Mouse (Mus musculus): Measurements from ENCODE around the gene Olfr148. TPM values are rescaled to one million over a fixed set of nuclear protein-coding genes. Genes with fewer than 3 reads are reported as not detected.

Olfr148 gene
- polyA plus RNA-seq, 1 experiment from 2014 or later, result not detected

- Histone ChIP-seq H3K4me3 (ENCODE audit: low read length) (no peak overlapping the region), H3K4me2 (ENCODE audit: low read depth, low read length) (no peak overlapping the region), H3K27ac (ENCODE audit: low read length) (no peak overlapping the region), H3K9ac (ENCODE audit: low read length) (no peak overlapping the region), H3K36me3 (ENCODE audit: control insufficient read depth, insufficient read depth) (no peaks in the 10 kb centered on the region), H3K27me3 (ENCODE audit: control insufficient read depth, insufficient read depth, low read length) (no peaks in the 10 kb centered on the region), H3K4me1 (ENCODE audit: control insufficient read depth, insufficient read depth, low read length) (no peaks in the 10 kb centered on the region), H3K9me3 (replicated peaks; ENCODE audit: control insufficient read depth, low read length) (no peaks in the 10 kb centered on the region)
- no peak for ATAC-seq (replicated peaks; ENCODE audit: extremely low read depth, insufficient read depth, low FRiP score)
- WGBS, result 77% methylated on average over 3 of the region's 3 CpGs
Measured at GRCm38 (mm10) chr9:39623783-39624182, 13.3 kb downstream of the Olfr148 start.

GRCm38 (mm10) chr9:39624711-39625110, 14.3 kb downstream of the Olfr148 start:
- no peak overlapping the region for H3K4me3 ChIP-seq (ENCODE audit: low read length)
- ATAC-seq (replicated peaks; ENCODE audit: extremely low read depth, insufficient read depth, low FRiP score), result no peak

DNA sequence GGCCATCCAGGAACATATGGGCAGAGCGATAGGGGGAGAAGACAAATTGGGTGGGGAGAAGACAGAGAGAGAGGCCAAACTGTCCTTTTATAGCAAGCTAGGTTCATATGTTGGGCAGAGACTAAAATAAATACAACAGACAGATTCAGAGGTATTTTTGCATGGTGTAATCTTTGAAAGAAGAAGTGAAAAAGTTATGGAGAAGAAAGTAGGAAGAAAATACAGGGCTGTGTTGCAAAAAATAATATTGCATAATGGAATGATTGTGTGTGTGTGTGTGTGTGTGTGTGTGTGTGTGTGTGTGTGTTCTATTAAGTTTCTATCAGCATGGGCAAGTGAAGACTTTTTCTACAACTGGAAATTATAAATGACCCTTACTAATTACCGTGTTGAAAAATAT, 18.6 kb downstream of the Olfr148 start:
- Histone ChIP-seq H3K27me3 (ENCODE audit: control insufficient read depth, insufficient read depth, low read length) (no peaks in the 10 kb centered on the region), H3K4me2 (ENCODE audit: low read depth, low read length) (no peak overlapping the region), H3K9ac (ENCODE audit: low read length) (no peak overlapping the region), H3K4me3 (ENCODE audit: low read length) (no peak overlapping the region), H3K36me3 (ENCODE audit: control insufficient read depth, insufficient read depth) (no peaks in the 10 kb centered on the region), H3K9me3 (replicated peaks; ENCODE audit: control insufficient read depth, low read length) (no peaks in the 10 kb centered on the region), H3K27ac (ENCODE audit: low read length) (no peak overlapping the region), H3K4me1 (ENCODE audit: control insufficient read depth, insufficient read depth, low read length) (no peaks in the 10 kb centered on the region)
- ATAC-seq (replicated peaks; ENCODE audit: extremely low read depth, insufficient read depth, low FRiP score), result no peak
- 76% methylated on average over 2 of the region's 2 CpGs for WGBS

More at GRCm38 (mm10) chr9:39624711-39625110, 14.3 kb downstream of the Olfr148 start:
- Histone ChIP-seq H3K4me2 (ENCODE audit: low read depth, low read length) (no peak overlapping the region), H3K27me3 (ENCODE audit: control insufficient read depth, insufficient read depth, low read length) (no peaks in the 10 kb centered on the region), H3K27ac (ENCODE audit: low read length) (no peak overlapping the region), H3K4me1 (ENCODE audit: control insufficient read depth, insufficient read depth, low read length) (no peaks in the 10 kb centered on the region), H3K9me3 (replicated peaks; ENCODE audit: control insufficient read depth, low read length) (no peaks in the 10 kb centered on the region), H3K36me3 (ENCODE audit: control insufficient read depth, insufficient read depth) (no peaks in the 10 kb centered on the region), H3K9ac (ENCODE audit: low read length) (no peak overlapping the region)
- WGBS, result 52% methylated on average over 2 of the region's 2 CpGs

DNA sequence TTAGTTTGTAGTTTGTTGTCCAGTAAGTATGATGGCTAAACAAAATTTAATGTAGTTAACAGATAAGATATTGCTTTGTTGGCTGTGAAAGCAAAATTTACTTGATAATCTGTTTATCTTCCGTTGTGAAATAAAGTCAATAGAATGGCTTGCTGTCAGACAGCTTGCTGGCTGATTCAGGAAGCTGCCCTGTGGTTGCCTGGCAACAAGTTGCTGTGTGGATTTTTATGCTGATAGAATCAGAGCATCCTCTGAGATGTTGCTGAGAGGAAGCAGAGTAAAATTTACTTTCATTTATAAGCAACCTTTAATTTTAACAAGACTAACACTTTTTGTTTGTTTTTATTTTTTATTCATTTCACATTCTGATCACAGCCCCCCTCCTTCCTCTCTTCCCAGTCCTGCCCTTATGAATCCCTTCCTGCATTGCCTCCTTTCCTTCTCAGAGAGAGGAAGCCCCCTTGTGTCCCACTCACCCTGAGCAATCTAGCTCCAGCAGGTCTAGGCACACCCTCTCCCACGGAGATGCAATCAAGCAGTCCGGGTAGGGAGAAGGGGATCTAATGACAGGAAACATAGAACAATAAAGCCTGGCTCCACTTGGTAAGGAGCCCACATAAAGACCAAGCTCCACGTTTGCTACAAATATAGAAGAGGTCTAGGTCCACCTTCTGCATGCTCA, 23.6 kb downstream of the Olfr148 start:
- no peak overlapping the region for H3K4me3 ChIP-seq (ENCODE audit: low read length)
- no peaks in the 10 kb centered on the region for H3K9me3 ChIP-seq (replicated peaks; ENCODE audit: control insufficient read depth, low read length)
- no peak overlapping the region for H3K9ac ChIP-seq (ENCODE audit: low read length)
- H3K4me2 ChIP-seq (ENCODE audit: low read depth, low read length), result no peak overlapping the region
- ATAC-seq (replicated peaks; ENCODE audit: extremely low read depth, insufficient read depth, low FRiP score), result no peak
- no peaks in the 10 kb centered on the region for H3K36me3 ChIP-seq (ENCODE audit: control insufficient read depth, insufficient read depth)
- WGBS, result 25% methylated on average over 4 of the region's 4 CpGs
- H3K4me1 ChIP-seq (ENCODE audit: control insufficient read depth, insufficient read depth, low read length), result no peaks in the 10 kb centered on the region
- H3K27ac ChIP-seq (ENCODE audit: low read length), result no peak overlapping the region
- no peaks in the 10 kb centered on the region for H3K27me3 ChIP-seq (ENCODE audit: control insufficient read depth, insufficient read depth, low read length)

GRCm38 (mm10) chr9:39644785-39645184, 34.3 kb downstream of the Olfr148 start, which contains the start of gene Olfr961:
Gene Olfr961 (plus strand): TSS chr9:39645085.
- Histone ChIP-seq H3K27ac (ENCODE audit: low read length) (no peak within 1 kb of the TSS), H3K4me1 (ENCODE audit: control insufficient read depth, insufficient read depth, low read length) (no peaks in the 10 kb centered on the region), H3K4me2 (ENCODE audit: low read depth, low read length) (no peak within 1 kb of the TSS), H3K36me3 (ENCODE audit: control insufficient read depth, insufficient read depth) (no peaks in the 10 kb centered on the region), H3K27me3 (ENCODE audit: control insufficient read depth, insufficient read depth, low read length) (no peaks in the 10 kb centered on the region), H3K4me3 (ENCODE audit: low read length) (no peak within 1 kb of the TSS), H3K9me3 (replicated peaks; ENCODE audit: control insufficient read depth, low read length) (no peaks in the 10 kb centered on the region), H3K9ac (ENCODE audit: low read length) (no peak within 1 kb of the TSS)
- ATAC-seq (replicated peaks; ENCODE audit: extremely low read depth, insufficient read depth, low FRiP score), result no peak

- no peak for ATAC-seq (replicated peaks; ENCODE audit: extremely low read depth, insufficient read depth, low FRiP score)
- H3K36me3 ChIP-seq (ENCODE audit: control insufficient read depth, insufficient read depth), result no peaks in the 10 kb centered on the region
Measured at GRCm38 (mm10) chr9:39647382-39647781, 36.9 kb downstream of the Olfr148 start.

DNA sequence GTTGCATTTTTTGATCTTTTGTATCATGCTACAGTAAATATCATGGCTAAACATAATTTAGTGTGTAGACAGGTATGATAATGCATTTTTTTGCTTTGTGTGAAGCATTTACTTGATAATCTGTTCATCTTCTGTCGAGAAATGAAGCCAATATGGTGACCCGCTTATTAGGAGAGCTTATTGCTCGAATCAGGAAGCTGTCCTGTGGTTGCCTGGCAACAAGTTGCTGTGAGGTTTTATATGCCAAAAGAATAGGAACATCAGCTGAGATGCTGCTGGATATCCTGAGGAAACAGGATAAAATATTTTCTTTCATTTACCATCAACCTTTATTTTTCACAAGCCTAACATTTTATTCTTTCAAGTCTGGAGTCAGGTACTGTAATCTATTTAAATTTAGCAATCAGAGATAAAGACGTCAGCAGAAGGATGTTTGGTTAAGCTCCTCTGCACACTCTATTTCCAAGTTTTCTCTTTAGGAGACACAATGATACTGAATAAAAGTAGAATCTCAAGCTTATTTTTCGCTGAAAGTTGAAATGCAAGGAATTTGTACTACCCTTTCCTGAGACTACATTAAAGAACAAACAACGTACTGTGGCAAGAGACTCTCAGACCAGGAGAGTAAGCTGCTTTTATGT, 44.4 kb downstream of the Olfr148 start:
- H3K36me3 ChIP-seq (ENCODE audit: control insufficient read depth, insufficient read depth), result no peaks in the 10 kb centered on the region
- no peak overlapping the region for H3K4me3 ChIP-seq (ENCODE audit: low read length)
- no peak for ATAC-seq (replicated peaks; ENCODE audit: extremely low read depth, insufficient read depth, low FRiP score)
- H3K9ac ChIP-seq (ENCODE audit: low read length), result no peak overlapping the region
- WGBS, result 54% methylated on average over 6 of the region's 6 CpGs
- no peaks in the 10 kb centered on the region for H3K4me1 ChIP-seq (ENCODE audit: control insufficient read depth, insufficient read depth, low read length)
- no peak overlapping the region for H3K4me2 ChIP-seq (ENCODE audit: low read depth, low read length)
- H3K27me3 ChIP-seq (ENCODE audit: control insufficient read depth, insufficient read depth, low read length), result no peaks in the 10 kb centered on the region
- no peak overlapping the region for H3K27ac ChIP-seq (ENCODE audit: low read length)
- H3K9me3 ChIP-seq (replicated peaks; ENCODE audit: control insufficient read depth, low read length), result no peaks in the 10 kb centered on the region

More at GRCm38 (mm10) chr9:39647382-39647781, 36.9 kb downstream of the Olfr148 start:
- Histone ChIP-seq H3K9me3 (replicated peaks; ENCODE audit: control insufficient read depth, low read length) (no peaks in the 10 kb centered on the region), H3K4me2 (ENCODE audit: low read depth, low read length) (no peak overlapping the region), H3K9ac (ENCODE audit: low read length) (no peak overlapping the region), H3K4me1 (ENCODE audit: control insufficient read depth, insufficient read depth, low read length) (no peaks in the 10 kb centered on the region), H3K4me3 (ENCODE audit: low read length) (no peak overlapping the region), H3K27ac (ENCODE audit: low read length) (no peak overlapping the region), H3K27me3 (ENCODE audit: control insufficient read depth, insufficient read depth, low read length) (no peaks in the 10 kb centered on the region)
- WGBS, result 81% methylated on average over 4 of the region's 4 CpGs

Other genes with a start within 250 kb of the Olfr148 start
- gene Olfr951, start 223.2 kb upstream of the Olfr148 start, polyA plus RNA-seq (2015; fragmentation: Nextera tagmentation; extraction: Ambion mirVana), result not detected in 2 replicates
- gene Olfr952, start 183.5 kb upstream of the Olfr148 start, polyA plus RNA-seq (2015; fragmentation: Nextera tagmentation; extraction: Ambion mirVana), result not detected in 2 replicates
- gene Olfr954, start 154.0 kb upstream of the Olfr148 start, polyA plus RNA-seq (2015; fragmentation: Nextera tagmentation; extraction: Ambion mirVana), result not detected in 2 replicates
- gene Olfr955, start 138.7 kb upstream of the Olfr148 start, polyA plus RNA-seq (2015; fragmentation: Nextera tagmentation; extraction: Ambion mirVana), result not detected in 2 replicates
- gene Olfr44, start 116.7 kb upstream of the Olfr148 start, polyA plus RNA-seq (2015; fragmentation: Nextera tagmentation; extraction: Ambion mirVana), result not detected in 2 replicates
- not detected in 2 replicates for gene Olfr957, start 94.8 kb upstream of the Olfr148 start, polyA plus RNA-seq (2015; fragmentation: Nextera tagmentation; extraction: Ambion mirVana)
- gene Olfr958, start 56.6 kb upstream of the Olfr148 start, polyA plus RNA-seq (2015; fragmentation: Nextera tagmentation; extraction: Ambion mirVana), result not detected in 2 replicates
- not detected in 2 replicates for gene Olfr959, start 35.1 kb upstream of the Olfr148 start, polyA plus RNA-seq (2015; fragmentation: Nextera tagmentation; extraction: Ambion mirVana)
- 8.0 and 8.4 TPM in 2 replicates for gene AW551984, start 6.3 kb upstream of the Olfr148 start, polyA plus RNA-seq (2015; fragmentation: Nextera tagmentation; extraction: Ambion mirVana)
- not detected in 2 replicates for gene Olfr960, start 10.7 kb downstream of the Olfr148 start, polyA plus RNA-seq (2015; fragmentation: Nextera tagmentation; extraction: Ambion mirVana)
- not detected in 2 replicates for gene Olfr961, start 34.4 kb downstream of the Olfr148 start, polyA plus RNA-seq (2015; fragmentation: Nextera tagmentation; extraction: Ambion mirVana)
- gene Olfr963, start 56.5 kb downstream of the Olfr148 start, polyA plus RNA-seq (2015; fragmentation: Nextera tagmentation; extraction: Ambion mirVana), result not detected in 2 replicates
- gene Olfr149, start 96.5 kb downstream of the Olfr148 start, polyA plus RNA-seq (2015; fragmentation: Nextera tagmentation; extraction: Ambion mirVana), result not detected in 2 replicates
- gene Olfr965, start 100.7 kb downstream of the Olfr148 start, polyA plus RNA-seq (2015; fragmentation: Nextera tagmentation; extraction: Ambion mirVana), result not detected in 2 replicates
- not detected in 2 replicates for gene Olfr150, start 120.3 kb downstream of the Olfr148 start, polyA plus RNA-seq (2015; fragmentation: Nextera tagmentation; extraction: Ambion mirVana)
- gene Olfr967, start 135.6 kb downstream of the Olfr148 start, polyA plus RNA-seq (2015; fragmentation: Nextera tagmentation; extraction: Ambion mirVana), result not detected in 2 replicates
- not detected in 2 replicates for gene Olfr968, start 172.6 kb downstream of the Olfr148 start, polyA plus RNA-seq (2015; fragmentation: Nextera tagmentation; extraction: Ambion mirVana)
- not detected in 2 replicates for gene Olfr969, start 180.3 kb downstream of the Olfr148 start, polyA plus RNA-seq (2015; fragmentation: Nextera tagmentation; extraction: Ambion mirVana)
- gene Olfr970, start 198.2 kb downstream of the Olfr148 start, polyA plus RNA-seq (2015; fragmentation: Nextera tagmentation; extraction: Ambion mirVana), result not detected in 2 replicates
- gene Olfr971, start 226.2 kb downstream of the Olfr148 start, polyA plus RNA-seq (2015; fragmentation: Nextera tagmentation; extraction: Ambion mirVana), result not detected in 2 replicates